Mouse (Mus musculus) neural tube, embryonic 15.5 days (tissue): Measurements from ENCODE around the gene Mrpl51. TPM values are rescaled to one million over a fixed set of nuclear protein-coding genes. Genes with fewer than 3 reads are reported as not detected.

Source experiments
- ATAC-seq: fragments of 200-750 bp; cut with Nextera tagmentation; 2 replicates; pipeline ENCODE4 v1.8.0; 2017; ENCODE audit warnings: mild to moderate bottlenecking, moderate TSS enrichment, moderate library complexity; ENCODE audit not compliant: low FRiP score
- H3K27ac ChIP-seq: fragments of 300-500 bp; sonication (generic); replicated peaks from 2 replicates; pipeline ENCODE4 v1.5.1; 2015; ENCODE audit warnings: mild to moderate bottlenecking, inconsistent platforms
- H3K27me3 ChIP-seq: fragments of 300-500 bp; sonication (generic); replicated peaks from 2 replicates; pipeline ENCODE4 v1.6.1; 2015; ENCODE audit warnings: inconsistent platforms
- H3K36me3 ChIP-seq: fragments of 300-500 bp; sonication (generic); 2 replicates; pipeline ENCODE4 v1.6.1; 2015; ENCODE audit warnings: inconsistent platforms
- H3K4me1 ChIP-seq: fragments of 300-500 bp; sonication (generic); 2 replicates; pipeline ENCODE4 v1.6.1; 2015; ENCODE audit warnings: inconsistent platforms
- H3K4me2 ChIP-seq: fragments of 300-500 bp; sonication (generic); 2 replicates; pipeline ENCODE4 v1.6.1; 2015; ENCODE audit warnings: inconsistent platforms, mild to moderate bottlenecking, moderate library complexity
- H3K4me3 ChIP-seq: fragments of 300-500 bp; sonication (generic); replicated peaks from 2 replicates; pipeline ENCODE4 v1.5.1; 2015; ENCODE audit warnings: mild to moderate bottlenecking, inconsistent platforms
- H3K9ac ChIP-seq: fragments of 300-500 bp; sonication (generic); replicated peaks from 2 replicates; pipeline ENCODE4 v1.6.1; 2015; ENCODE audit warnings: mild to moderate bottlenecking, inconsistent platforms
- H3K9me3 ChIP-seq: fragments of 300-500 bp; sonication (generic); replicated peaks from 2 replicates; pipeline ENCODE4 v1.6.1; 2016; ENCODE audit warnings: inconsistent platforms
- WGBS: fragments of 180-500 bp; shearing (Covaris S2); methylation state at CpG from one replicate; pipeline ENCODE4 v1.1.7; 2015; ENCODE audit warnings: mixed read lengths; 5-methylcytosine and 5-hydroxymethylcytosine counted together
- polyA plus RNA-seq: library from polyadenylated mRNA; unstranded; fragments of >200 nt; fragmentation: Nextera tagmentation; extraction: Ambion mirVana; gene quantifications from 2 replicates; pipeline ENCODE4 v1.2.1, GENCODE M21; 2015

Mrpl51 gene
- 156 and 167 TPM in 2 replicates for polyA plus RNA-seq

- peak within 1 kb of the TSS; percentile 100 for H3K27ac ChIP-seq
- peaks cover 30% of the 10 kb centered on the region for H3K4me1 ChIP-seq
- H3K27me3 ChIP-seq, result no peaks in the 10 kb centered on the region
- H3K9ac ChIP-seq, result peak within 1 kb of the TSS; percentile 78
- ATAC-seq, result peak; percentile 98
- peaks cover 43% of the 10 kb centered on the region for H3K36me3 ChIP-seq
- no peaks in the 10 kb centered on the region for H3K9me3 ChIP-seq
- H3K4me3 ChIP-seq, result peak within 1 kb of the TSS; percentile 74
- under 1% methylated on average over 54 of the region's 54 CpGs for WGBS
- H3K4me2 ChIP-seq, result peak within 1 kb of the TSS; percentile 92
These were observed at the start of gene Mrpl51, which contains the start of gene Ncapd2 for GRCm38 (mm10) chr6:125191332-125192015. TSS of gene Mrpl51 (plus strand) at chr6:125191801. TSS of gene Ncapd2 (minus strand) at chr6:125191701.

DNA sequence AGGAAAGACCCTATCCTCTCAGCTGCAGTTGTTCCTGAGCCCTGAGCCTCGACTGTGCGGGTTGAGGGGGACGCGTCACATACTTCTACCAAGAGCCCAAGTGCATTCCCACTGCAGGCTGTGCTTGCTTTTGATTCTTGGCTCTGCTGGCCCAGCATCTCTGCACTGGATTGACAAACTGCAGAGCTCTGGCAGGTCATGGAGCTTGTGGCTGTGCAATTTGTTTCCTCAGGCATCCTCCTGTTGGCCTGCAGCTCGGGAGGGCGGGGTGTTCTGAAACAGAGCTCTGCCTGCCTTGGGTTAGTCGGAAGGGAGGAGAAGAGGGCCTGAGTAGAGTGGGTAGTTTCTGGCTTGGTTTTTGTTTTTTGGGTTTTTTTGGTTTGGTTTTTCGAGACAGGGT is 49.2 kb upstream of the Mrpl51 start:
- Histone ChIP-seq H3K9me3 (no peaks in the 10 kb centered on the region), H3K9ac (no peak overlapping the region), H3K27ac (no peak overlapping the region), H3K4me2 (no peak overlapping the region), H3K36me3 (peaks cover 63% of the 10 kb centered on the region), H3K27me3 (no peaks in the 10 kb centered on the region), H3K4me1 (peaks cover 31% of the 10 kb centered on the region), H3K4me3 (no peak overlapping the region)
- ATAC-seq, result no peak
- 92% methylated on average over 8 of the region's 8 CpGs for WGBS

GRCm38 (mm10) chr6:125143128-125143527 is 48.5 kb upstream of the Mrpl51 start:
- Histone ChIP-seq H3K36me3 (peaks cover 58% of the 10 kb centered on the region), H3K9ac (no peak overlapping the region)

DNA sequence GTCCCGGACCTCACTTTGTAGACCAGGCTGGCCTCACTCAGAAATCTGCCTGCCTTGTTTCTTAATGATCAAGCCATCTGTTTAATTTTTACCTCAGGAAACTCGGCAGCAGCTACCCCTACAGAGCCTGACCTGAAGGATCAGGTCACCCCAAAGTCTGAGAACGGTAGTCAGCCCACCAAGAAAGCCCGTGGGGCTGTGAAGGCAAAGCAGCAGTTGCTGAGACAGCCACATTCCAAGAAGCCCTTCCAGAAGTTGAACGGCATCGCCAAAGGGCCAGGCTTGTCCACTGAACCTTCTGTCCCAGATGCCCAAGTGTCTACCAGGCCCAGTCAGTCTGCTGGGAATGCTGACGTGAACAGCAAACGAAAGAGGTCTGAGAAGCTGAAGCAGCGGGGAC is 47.7 kb upstream of the Mrpl51 start:
- WGBS, result 86% methylated on average over 9 of the region's 9 CpGs
- no peak for ATAC-seq

More at GRCm38 (mm10) chr6:125143128-125143527, 48.5 kb upstream of the Mrpl51 start:
- ATAC-seq, result no peak
- Histone ChIP-seq H3K9me3 (no peaks in the 10 kb centered on the region), H3K27ac (no peak overlapping the region), H3K27me3 (no peaks in the 10 kb centered on the region), H3K4me3 (no peak overlapping the region), H3K4me1 (peaks cover 38% of the 10 kb centered on the region), H3K4me2 (no peak overlapping the region)
- WGBS, result 84% methylated on average over 3 of the region's 3 CpGs

GRCm38 (mm10) chr6:125145001-125145400 is 46.6 kb upstream of the Mrpl51 start, which contains the start of gene Iffo1:
TSS of gene Iffo1 (plus strand) at chr6:125145241.
- Histone ChIP-seq H3K9ac (peak within 1 kb of the TSS; percentile 71), H3K36me3 (peaks cover 42% of the 10 kb centered on the region), H3K27me3 (no peaks in the 10 kb centered on the region), H3K9me3 (no peaks in the 10 kb centered on the region), H3K4me1 (peaks cover 55% of the 10 kb centered on the region), H3K4me3 (peak within 1 kb of the TSS; percentile 80), H3K4me2 (peak within 1 kb of the TSS; percentile 92), H3K27ac (peak within 1 kb of the TSS; percentile 90)
- WGBS, result 1% methylated on average over 16 of the region's 16 CpGs
- peak; percentile 94 for ATAC-seq

More for the DNA sequence above, 47.7 kb upstream of the Mrpl51 start:
- H3K9me3 ChIP-seq, result no peaks in the 10 kb centered on the region
- H3K27me3 ChIP-seq, result no peaks in the 10 kb centered on the region
- H3K27ac ChIP-seq, result no peak overlapping the region
- H3K4me1 ChIP-seq, result peaks cover 45% of the 10 kb centered on the region
- no peak overlapping the region for H3K9ac ChIP-seq
- no peak overlapping the region for H3K4me2 ChIP-seq
- H3K4me3 ChIP-seq, result no peak overlapping the region
- peaks cover 50% of the 10 kb centered on the region for H3K36me3 ChIP-seq

- H3K4me3 ChIP-seq, result peak overlapping the region; percentile 80
- H3K4me1 ChIP-seq, result peaks cover 55% of the 10 kb centered on the region
- peak overlapping the region; percentile 71 for H3K9ac ChIP-seq
- ATAC-seq, result peak; percentile 58
- peak overlapping the region; percentile 90 for H3K27ac ChIP-seq
- WGBS, result under 1% methylated on average over 34 of the region's 35 CpGs
- peak overlapping the region; percentile 92 for H3K4me2 ChIP-seq
- no peaks in the 10 kb centered on the region for H3K27me3 ChIP-seq
- peaks cover 38% of the 10 kb centered on the region for H3K36me3 ChIP-seq
- H3K9me3 ChIP-seq, result no peaks in the 10 kb centered on the region
These were observed 46.1 kb upstream of the Mrpl51 start for GRCm38 (mm10) chr6:125145479-125145951.

GRCm38 (mm10) chr6:125146148-125146547 is 45.5 kb upstream of the Mrpl51 start:
- Histone ChIP-seq H3K27ac (peak overlapping the region; percentile 90), H3K27me3 (no peaks in the 10 kb centered on the region), H3K4me2 (peak overlapping the region; percentile 92), H3K36me3 (peaks cover 35% of the 10 kb centered on the region), H3K9ac (peak overlapping the region; percentile 71), H3K4me1 (peaks cover 55% of the 10 kb centered on the region), H3K4me3 (peak overlapping the region; percentile 80), H3K9me3 (no peaks in the 10 kb centered on the region)
- ATAC-seq, result no peak
- WGBS, result 50% methylated on average over 7 of the region's 7 CpGs

GRCm38 (mm10) chr6:125146797-125147196 is 44.8 kb upstream of the Mrpl51 start:
- Histone ChIP-seq H3K9ac (peak overlapping the region; percentile 71), H3K27ac (peak overlapping the region; percentile 90; the same call in 1 of the 2 replicates), H3K4me1 (peaks cover 55% of the 10 kb centered on the region), H3K36me3 (peaks cover 33% of the 10 kb centered on the region), H3K9me3 (no peaks in the 10 kb centered on the region), H3K27me3 (no peaks in the 10 kb centered on the region), H3K4me3 (peak overlapping the region; percentile 80), H3K4me2 (peak overlapping the region; percentile 92)
- ATAC-seq, result no peak
- 79% methylated on average over 4 of the region's 4 CpGs for WGBS

DNA sequence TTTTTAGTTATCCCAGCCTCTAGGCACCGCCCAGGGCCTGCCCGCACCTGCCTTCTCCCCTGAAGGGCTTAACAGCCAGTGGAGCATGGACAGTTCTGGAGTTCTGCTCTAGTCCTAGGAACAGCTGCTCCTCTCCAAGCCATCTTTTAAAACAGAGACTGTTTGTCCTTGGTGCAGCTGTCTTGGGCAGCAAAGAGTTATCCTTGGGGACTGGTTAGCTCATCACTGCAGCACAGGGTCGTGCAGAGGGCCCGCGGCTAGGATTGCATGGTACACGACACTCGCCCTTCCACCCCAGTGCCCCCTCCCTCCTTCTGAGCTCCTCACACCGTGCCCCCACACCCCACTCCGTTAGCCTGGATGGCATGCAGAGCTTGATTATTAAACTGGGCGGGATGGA is 44.3 kb upstream of the Mrpl51 start:
- peak overlapping the region; percentile 80 for H3K4me3 ChIP-seq
- peak overlapping the region; percentile 92 for H3K4me2 ChIP-seq
- H3K9ac ChIP-seq, result peak overlapping the region; percentile 71
- 0 out of 2 replicates have a peak overlapping the region, but pooled peaks have one; percentile 90 for H3K27ac ChIP-seq
- H3K9me3 ChIP-seq, result no peaks in the 10 kb centered on the region
- WGBS, result 37% methylated on average over 10 of the region's 10 CpGs
- no peaks in the 10 kb centered on the region for H3K27me3 ChIP-seq
- H3K4me1 ChIP-seq, result peaks cover 55% of the 10 kb centered on the region
- no peak for ATAC-seq
- H3K36me3 ChIP-seq, result peaks cover 33% of the 10 kb centered on the region

DNA sequence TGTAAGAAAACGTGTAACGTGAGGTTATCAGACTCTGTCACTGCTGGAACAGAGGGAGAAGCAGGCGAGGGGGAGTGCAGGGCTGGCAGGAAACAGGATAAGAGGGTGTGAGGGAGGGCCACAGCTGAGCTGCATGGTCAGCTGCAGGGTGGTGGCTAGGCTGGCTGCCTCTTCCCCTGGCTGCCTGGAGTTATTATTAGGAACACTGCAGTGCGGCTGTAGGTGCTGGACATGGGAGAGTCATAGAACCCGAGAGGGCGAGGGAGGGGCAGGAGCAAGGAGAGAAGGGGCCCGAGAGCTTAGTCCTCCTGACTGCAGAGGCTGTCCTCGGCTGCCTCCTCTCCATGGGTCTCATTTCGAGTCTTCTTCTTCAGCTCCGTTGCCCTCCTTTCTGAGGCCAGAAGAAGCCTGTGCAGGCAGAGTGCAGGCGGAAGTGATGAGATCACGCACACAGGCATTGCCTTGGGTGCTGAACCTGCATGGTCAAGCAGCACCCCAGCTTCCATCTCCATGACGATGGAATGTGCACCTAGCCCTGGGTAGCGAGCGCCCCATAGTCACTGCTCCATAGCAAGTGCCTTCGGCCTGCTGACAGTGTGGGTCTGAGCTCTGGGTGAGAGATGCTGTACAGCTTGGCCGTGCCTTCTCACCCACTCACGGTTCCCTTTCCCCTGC is 43.2 kb upstream of the Mrpl51 start:
- Histone ChIP-seq H3K9me3 (no peaks in the 10 kb centered on the region), H3K4me3 (no peak overlapping the region; the same call in 1 of the 2 replicates), H3K27ac (peak overlapping the region; percentile 60), H3K4me2 (peak overlapping the region; percentile 92), H3K27me3 (no peaks in the 10 kb centered on the region), H3K36me3 (peaks cover 36% of the 10 kb centered on the region), H3K9ac (peak overlapping the region; percentile 71; the same call in 1 of the 2 replicates), H3K4me1 (peaks cover 55% of the 10 kb centered on the region)
- 66% methylated on average over 16 of the region's 18 CpGs for WGBS
- ATAC-seq, result no peak

DNA sequence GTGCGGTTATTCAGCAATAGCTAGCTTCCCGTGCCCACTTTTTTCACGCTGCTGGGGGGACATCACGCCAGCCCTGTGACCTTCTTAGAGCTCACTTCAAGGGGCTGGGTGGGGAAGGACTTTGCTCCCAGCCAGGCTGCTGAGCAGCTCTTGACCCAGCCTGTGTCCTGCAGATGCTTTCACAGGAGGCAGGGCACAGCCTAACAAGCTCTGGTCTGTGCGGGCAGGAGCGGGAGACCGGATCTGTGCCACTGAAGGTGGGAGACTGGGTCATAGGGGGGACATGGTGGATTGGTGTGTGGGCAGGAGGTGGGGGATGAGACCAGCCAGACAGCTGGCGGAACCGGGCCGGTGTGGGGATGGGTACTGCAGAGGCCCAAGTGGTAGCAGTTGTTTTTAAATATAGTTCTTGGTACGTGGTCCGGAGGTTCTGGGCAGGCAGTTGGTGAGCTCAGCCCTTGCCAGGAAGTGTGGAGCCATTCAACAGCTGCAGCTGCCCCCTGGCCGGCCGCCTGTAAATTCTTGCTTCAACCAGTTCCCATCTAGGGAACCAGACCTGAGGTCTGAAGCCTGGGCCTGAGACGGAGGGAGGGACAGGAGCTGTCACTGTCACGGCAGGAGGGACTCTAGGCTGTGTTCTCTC is 42.6 kb upstream of the Mrpl51 start:
- H3K4me1 ChIP-seq, result peaks cover 53% of the 10 kb centered on the region
- ATAC-seq, result no peak
- H3K9me3 ChIP-seq, result no peaks in the 10 kb centered on the region
- H3K36me3 ChIP-seq, result peaks cover 34% of the 10 kb centered on the region
- no peak overlapping the region for H3K4me3 ChIP-seq
- H3K4me2 ChIP-seq, result peak overlapping the region; percentile 92
- WGBS, result 74% methylated on average over 16 of the region's 16 CpGs
- H3K9ac ChIP-seq, result no peak overlapping the region; the same call in 1 of the 2 replicates
- no peaks in the 10 kb centered on the region for H3K27me3 ChIP-seq
- H3K27ac ChIP-seq, result peak overlapping the region; percentile 60
